Mouse (Mus musculus): Measurements from ENCODE around the gene Tepsin. TPM values are rescaled to one million over a fixed set of nuclear protein-coding genes. Genes with fewer than 3 reads are reported as not detected.
A peak's percentile ranks its signal among the peaks of the same experiment; 100 is the strongest.

The Tepsin gene
- polyA plus RNA-seq, 1 experiment from 2014 or later = 17.3 TPM

DNA sequence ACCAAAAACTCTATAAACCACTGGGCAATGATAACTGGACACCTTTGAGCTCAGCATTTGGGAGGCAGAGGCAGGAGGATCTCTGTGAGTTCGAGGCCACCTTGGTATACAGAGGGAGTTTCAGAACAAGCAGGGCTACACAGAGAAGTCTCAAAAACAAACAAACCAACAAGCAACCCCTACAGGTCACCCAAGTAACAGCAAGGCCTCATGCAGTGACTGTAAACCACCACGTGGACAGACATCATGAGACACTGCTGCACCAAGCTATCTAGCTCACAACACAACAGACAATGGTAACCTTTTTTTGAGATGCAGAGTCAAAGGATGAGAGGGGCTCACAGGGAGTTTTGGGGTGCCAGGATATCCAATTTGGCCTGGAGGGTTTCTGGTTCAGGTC is 28.3 kb upstream of the Tepsin start:
- Histone ChIP-seq H3K36me3 (replicated peaks) (peaks cover 51% of the 10 kb centered on the region), H3K27ac (no peak overlapping the region), H3K9ac (no peak overlapping the region), H3K4me2 (no peak overlapping the region), H3K9me3 (no peaks in the 10 kb centered on the region), H3K4me1 (no peaks in the 10 kb centered on the region), H3K4me3 (replicated peaks) (no peak overlapping the region), H3K27me3 (no peaks in the 10 kb centered on the region)
- no peak for ATAC-seq (ENCODE audit: low FRiP score)
- 92% methylated on average over 2 of the region's 2 CpGs for WGBS

GRCm38 (mm10) chr11:120122126-120122525 is 23.6 kb upstream of the Tepsin start:
- no peak for ATAC-seq (ENCODE audit: low FRiP score)
- WGBS = 88% methylated on average over 12 of the region's 12 CpGs
- H3K4me1 ChIP-seq = no peaks in the 10 kb centered on the region
- no peaks in the 10 kb centered on the region for H3K9me3 ChIP-seq
- H3K9ac ChIP-seq = no peak overlapping the region
- no peak overlapping the region for H3K27ac ChIP-seq
- no peak overlapping the region for H3K4me3 ChIP-seq (replicated peaks)
- no peak overlapping the region for H3K4me2 ChIP-seq
- H3K27me3 ChIP-seq = no peaks in the 10 kb centered on the region
- peaks cover 16% of the 10 kb centered on the region for H3K36me3 ChIP-seq (replicated peaks)

- Histone ChIP-seq H3K4me3 (replicated peaks) (no peak overlapping the region), H3K9ac (no peak overlapping the region), H3K9me3 (no peaks in the 10 kb centered on the region), H3K4me1 (no peaks in the 10 kb centered on the region), H3K36me3 (replicated peaks) (peaks cover 22% of the 10 kb centered on the region), H3K4me2 (no peak overlapping the region), H3K27me3 (no peaks in the 10 kb centered on the region), H3K27ac (no peak overlapping the region)
- ATAC-seq (ENCODE audit: low FRiP score) = no peak
- WGBS = 84% methylated on average over 17 of the region's 17 CpGs
Observed at GRCm38 (mm10) chr11:120120642-120121420, 22.3 kb upstream of the Tepsin start.

- WGBS = 87% methylated on average over 10 of the region's 10 CpGs
- H3K36me3 ChIP-seq (replicated peaks) = peaks cover 29% of the 10 kb centered on the region
Observed at GRCm38 (mm10) chr11:120119936-120120541, 21.5 kb upstream of the Tepsin start.

DNA sequence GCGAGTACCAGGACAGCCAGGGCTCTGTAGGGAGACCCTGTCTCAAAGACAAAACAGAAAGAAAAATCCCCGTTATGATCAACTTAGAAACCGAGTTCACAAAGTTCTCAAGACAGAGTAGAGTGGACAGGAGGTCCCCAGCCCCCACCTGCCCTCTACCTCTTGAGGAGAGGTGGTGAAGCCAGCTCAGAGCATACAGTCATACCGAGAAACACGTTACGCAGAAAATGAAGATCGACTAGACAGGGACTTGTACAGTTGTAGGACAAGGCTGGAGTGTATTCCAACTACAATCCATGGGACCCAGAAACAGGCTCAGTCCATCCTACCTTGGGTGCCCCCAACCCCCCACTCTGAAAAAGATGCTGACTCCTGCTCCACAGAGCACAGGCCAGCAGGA is 20.6 kb upstream of the Tepsin start:
- Histone ChIP-seq H3K9ac (no peak overlapping the region), H3K4me1 (no peaks in the 10 kb centered on the region), H3K4me3 (replicated peaks) (no peak overlapping the region), H3K36me3 (replicated peaks) (peaks cover 37% of the 10 kb centered on the region), H3K27me3 (no peaks in the 10 kb centered on the region), H3K9me3 (no peaks in the 10 kb centered on the region), H3K27ac (no peak overlapping the region), H3K4me2 (no peak overlapping the region)
- ATAC-seq (ENCODE audit: low FRiP score) = no peak
- 95% methylated on average over 7 of the region's 7 CpGs for WGBS

More at GRCm38 (mm10) chr11:120119936-120120541, 21.5 kb upstream of the Tepsin start:
- H3K4me2 ChIP-seq = no peak overlapping the region
- no peak overlapping the region for H3K4me3 ChIP-seq (replicated peaks)
- H3K9me3 ChIP-seq = no peaks in the 10 kb centered on the region
- peak overlapping the region; percentile 21; the same call in 1 of the 2 replicates for H3K27ac ChIP-seq
- no peak for ATAC-seq (ENCODE audit: low FRiP score)
- no peaks in the 10 kb centered on the region for H3K27me3 ChIP-seq
- no peaks in the 10 kb centered on the region for H3K4me1 ChIP-seq
- H3K9ac ChIP-seq = no peak overlapping the region

DNA sequence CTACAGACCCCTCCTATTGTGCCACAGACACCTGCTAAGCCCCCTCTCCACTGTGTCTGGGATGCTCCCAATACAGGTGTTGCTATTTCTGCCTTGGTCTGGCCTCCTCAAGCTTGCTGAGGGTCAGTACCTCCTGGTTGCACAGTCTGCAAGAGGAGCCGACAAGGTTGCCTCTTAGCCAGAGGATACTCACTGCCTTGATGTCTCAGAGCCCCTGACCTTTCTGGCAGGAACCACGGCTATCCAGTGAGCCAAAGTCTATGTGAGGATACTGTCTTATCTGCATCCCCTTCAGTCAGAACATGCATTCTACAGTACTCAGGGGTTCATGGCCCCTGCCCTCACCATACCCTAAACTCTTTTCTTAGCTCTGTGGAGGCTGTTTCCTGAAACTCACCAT is 19.1 kb upstream of the Tepsin start:
- Histone ChIP-seq H3K27me3 (no peaks in the 10 kb centered on the region), H3K9me3 (no peaks in the 10 kb centered on the region), H3K4me1 (no peaks in the 10 kb centered on the region), H3K36me3 (replicated peaks) (peaks cover 38% of the 10 kb centered on the region), H3K4me3 (replicated peaks) (no peak overlapping the region), H3K27ac (no peak overlapping the region), H3K4me2 (no peak overlapping the region), H3K9ac (no peak overlapping the region)
- 88% methylated on average over 2 of the region's 2 CpGs for WGBS
- ATAC-seq (ENCODE audit: low FRiP score) = no peak

- H3K36me3 ChIP-seq (replicated peaks) = peaks cover 48% of the 10 kb centered on the region
- H3K4me2 ChIP-seq = no peak overlapping the region
- H3K27ac ChIP-seq = no peak overlapping the region
- 91% methylated on average over 21 of the region's 21 CpGs for WGBS
- H3K4me1 ChIP-seq = no peaks in the 10 kb centered on the region
- H3K9ac ChIP-seq = no peak overlapping the region
- H3K27me3 ChIP-seq = no peaks in the 10 kb centered on the region
- no peaks in the 10 kb centered on the region for H3K9me3 ChIP-seq
- no peak for ATAC-seq (ENCODE audit: low FRiP score)
- H3K4me3 ChIP-seq (replicated peaks) = no peak overlapping the region
Observed at GRCm38 (mm10) chr11:120114488-120115215, 16.1 kb upstream of the Tepsin start.

DNA sequence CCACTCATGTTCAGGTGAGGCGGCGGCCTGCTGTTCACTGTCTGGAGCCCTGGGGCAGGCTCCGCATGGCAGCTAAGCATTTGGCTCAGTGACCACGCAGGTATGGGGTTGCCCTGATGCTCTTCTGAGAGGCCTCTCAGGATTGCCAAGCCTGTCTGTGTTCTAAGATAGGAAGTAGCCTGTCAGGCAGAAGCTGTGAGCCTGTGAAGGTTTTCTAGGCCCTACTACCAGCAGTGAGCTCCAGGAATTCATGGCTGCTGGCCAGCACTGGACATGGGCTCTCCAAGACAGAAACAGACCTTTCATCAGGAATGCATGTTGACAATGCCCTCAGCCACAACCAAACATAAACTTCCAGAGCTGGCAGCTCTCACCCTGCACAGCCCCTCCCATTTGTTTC is 13.6 kb upstream of the Tepsin start:
- Histone ChIP-seq H3K4me2 (no peak overlapping the region), H3K27me3 (no peaks in the 10 kb centered on the region), H3K4me1 (no peaks in the 10 kb centered on the region), H3K9me3 (no peaks in the 10 kb centered on the region), H3K4me3 (replicated peaks) (no peak overlapping the region), H3K27ac (no peak overlapping the region), H3K36me3 (replicated peaks) (peaks cover 65% of the 10 kb centered on the region), H3K9ac (no peak overlapping the region)
- WGBS = 84% methylated on average over 4 of the region's 4 CpGs
- ATAC-seq (ENCODE audit: low FRiP score) = no peak

DNA sequence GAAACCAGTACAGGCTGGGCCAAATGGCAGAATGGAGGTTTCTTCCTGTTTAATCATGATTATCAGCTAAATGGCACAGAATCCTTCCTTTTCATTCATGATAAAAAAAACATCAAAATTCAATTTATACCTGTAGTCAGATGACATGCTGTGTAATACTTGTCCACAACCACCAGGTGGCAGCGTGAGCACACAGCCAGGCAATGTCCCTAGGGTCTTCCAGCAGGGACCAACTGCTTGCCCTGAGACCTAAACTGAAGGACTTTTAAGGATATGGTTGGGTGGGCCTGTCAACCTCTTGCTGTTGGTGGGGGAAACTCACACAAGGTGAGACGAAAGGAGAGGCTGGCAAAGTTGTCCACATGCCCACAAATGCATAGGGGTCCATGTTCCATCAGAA is 12.5 kb upstream of the Tepsin start:
- ATAC-seq (ENCODE audit: low FRiP score) = no peak
- no peaks in the 10 kb centered on the region for H3K9me3 ChIP-seq
- no peak overlapping the region for H3K4me2 ChIP-seq
- no peak overlapping the region for H3K9ac ChIP-seq
- no peak overlapping the region for H3K27ac ChIP-seq
- WGBS = 4% methylated on average over 2 of the region's 2 CpGs
- peaks cover 67% of the 10 kb centered on the region for H3K36me3 ChIP-seq (replicated peaks)
- H3K4me1 ChIP-seq = no peaks in the 10 kb centered on the region
- no peak overlapping the region for H3K4me3 ChIP-seq (replicated peaks)
- H3K27me3 ChIP-seq = no peaks in the 10 kb centered on the region

DNA sequence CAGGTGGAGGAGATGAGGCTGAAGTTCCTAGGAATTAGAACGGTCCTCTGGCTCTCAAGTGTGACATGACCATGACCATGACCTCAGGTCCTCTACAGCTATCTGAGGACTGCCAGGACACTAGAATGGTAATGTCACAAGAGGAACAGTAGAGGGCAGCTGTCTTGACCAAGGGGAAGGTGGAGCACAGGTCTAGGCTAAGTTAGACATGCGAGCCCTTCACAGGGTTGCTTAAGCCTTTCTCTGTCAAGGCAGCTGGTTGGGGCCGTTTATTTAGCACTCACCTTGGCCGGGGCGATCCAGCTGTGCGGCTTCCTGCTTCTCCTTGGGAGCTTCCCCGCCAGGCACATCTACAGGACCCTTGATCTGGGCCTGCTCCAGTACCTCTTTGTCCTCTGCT is 12.0 kb upstream of the Tepsin start:
- 0 out of 2 replicates have a peak, but pooled peaks have one; percentile 23 for ATAC-seq (ENCODE audit: low FRiP score)
- H3K9me3 ChIP-seq = no peaks in the 10 kb centered on the region
- peaks cover 68% of the 10 kb centered on the region for H3K36me3 ChIP-seq (replicated peaks)
- H3K27me3 ChIP-seq = no peaks in the 10 kb centered on the region
- no peak overlapping the region for H3K27ac ChIP-seq
- no peaks in the 10 kb centered on the region for H3K4me1 ChIP-seq
- no peak overlapping the region for H3K4me3 ChIP-seq (replicated peaks)
- WGBS = 72% methylated on average over 7 of the region's 7 CpGs
- no peak overlapping the region for H3K4me2 ChIP-seq
- H3K9ac ChIP-seq = no peak overlapping the region

DNA sequence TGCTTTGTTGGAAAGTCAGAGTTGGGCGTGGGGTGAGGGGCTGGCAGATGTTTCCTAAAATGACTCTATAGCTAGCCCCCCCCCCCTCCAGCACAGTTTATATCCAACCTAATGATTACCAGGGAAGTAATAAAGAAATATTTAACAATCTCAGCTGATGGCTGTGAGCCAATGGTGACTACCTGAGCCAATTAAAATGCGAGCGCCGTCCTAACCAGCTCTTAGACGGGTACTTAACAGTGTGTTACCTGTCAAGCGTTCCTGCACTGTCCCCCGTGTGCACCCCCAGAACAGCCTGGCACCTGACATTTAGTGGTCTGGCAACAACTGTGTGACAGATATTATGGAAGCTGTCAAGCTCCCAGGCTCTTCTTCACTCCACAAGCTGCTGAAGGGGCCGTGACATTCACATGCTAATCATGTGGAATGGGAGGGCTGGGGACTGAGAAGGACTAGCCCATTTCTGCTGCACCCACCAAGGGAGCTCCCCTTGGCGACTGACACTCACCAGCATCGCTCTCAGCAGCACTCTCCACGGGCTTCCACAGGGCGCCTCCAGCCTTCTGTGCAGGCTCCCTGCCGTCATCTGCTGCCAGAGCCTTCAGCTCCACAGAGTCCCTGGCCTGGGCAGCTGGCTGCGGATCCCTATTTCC is 11.2 kb upstream of the Tepsin start:
- Histone ChIP-seq H3K4me2 (no peak overlapping the region), H3K9ac (no peak overlapping the region), H3K27me3 (no peaks in the 10 kb centered on the region), H3K9me3 (no peaks in the 10 kb centered on the region), H3K4me3 (replicated peaks) (no peak overlapping the region), H3K27ac (no peak overlapping the region), H3K4me1 (no peaks in the 10 kb centered on the region), H3K36me3 (replicated peaks) (peaks cover 68% of the 10 kb centered on the region)
- 67% methylated on average over 14 of the region's 14 CpGs for WGBS
- ATAC-seq (ENCODE audit: low FRiP score) = no peak

DNA sequence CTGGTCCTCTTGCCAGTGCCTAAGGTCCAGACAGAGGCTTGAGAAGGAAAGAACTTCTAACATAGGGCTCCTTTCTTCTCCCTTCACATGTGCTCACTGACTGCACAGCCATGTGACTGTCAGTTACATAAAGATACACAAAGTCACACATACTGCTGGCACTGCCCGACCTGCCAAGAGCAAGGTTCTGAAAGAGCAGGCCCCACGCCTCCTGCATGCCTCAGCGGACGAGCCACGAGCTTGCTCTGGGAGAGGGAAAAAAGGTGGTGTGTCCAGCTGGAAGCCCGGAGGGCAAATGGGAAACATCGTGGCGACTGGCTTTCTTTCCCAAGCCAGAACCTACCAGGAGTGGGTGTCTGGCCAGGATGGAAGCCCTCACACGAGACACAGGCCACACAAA is 9.3 kb upstream of the Tepsin start:
- Histone ChIP-seq H3K27ac (no peak overlapping the region), H3K27me3 (no peaks in the 10 kb centered on the region), H3K9ac (no peak overlapping the region), H3K4me2 (no peak overlapping the region), H3K36me3 (replicated peaks) (peaks cover 68% of the 10 kb centered on the region), H3K4me1 (no peaks in the 10 kb centered on the region), H3K4me3 (replicated peaks) (no peak overlapping the region), H3K9me3 (no peaks in the 10 kb centered on the region)
- ATAC-seq (ENCODE audit: low FRiP score) = no peak
- WGBS = 87% methylated on average over 9 of the region's 9 CpGs

Data from forebrain, embryonic 12.5 days (tissue).